In the genomic region with DNA sequence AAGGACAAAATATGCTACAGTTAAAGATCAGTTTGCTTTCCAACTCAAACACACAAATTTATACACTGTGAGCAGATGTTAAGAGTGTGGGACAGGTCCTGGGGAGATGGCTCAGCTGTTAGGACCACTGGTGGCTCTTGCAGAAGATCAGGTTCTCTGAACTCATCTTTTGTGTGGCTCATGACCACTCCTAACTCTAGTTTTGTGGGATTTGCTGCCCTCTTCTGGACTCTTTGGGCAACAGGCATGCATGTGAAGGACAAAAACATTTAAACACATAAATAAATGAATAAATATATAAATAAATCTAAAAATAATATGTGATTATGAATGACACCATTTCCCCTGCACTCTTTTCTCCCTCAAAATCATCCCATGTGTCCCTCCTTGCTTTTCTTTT, we compare ENCODE assay signal across 8 mouse cellular contexts. TPM values are rescaled to one million over a fixed set of nuclear protein-coding genes. Genes with fewer than 3 reads are reported as not detected.
A peak's percentile ranks its signal among the peaks of the same experiment; 100 is the strongest.
DNase-seq lines count a peak whose midpoint lies in the region; ATAC-seq lines count a peak whose summit lies in the region.
"Had no signal": no experiment of that assay in that cellular context is flagged by ENCODE, and none has a peak within 500 bp of the region (broad histone marks: within the 10 kb centered on the region; RNA-seq: fewer than 3 reads in every experiment).

No protein-coding gene starts in this region.

- no peak for ATAC-seq in hindbrain, embryonic 14.5 days (ENCODE audit: low FRiP score)
- no peak for ATAC-seq in hindbrain, embryonic 16.5 days
- ATAC-seq in megakaryocyte, adult 5-6 weeks (ENCODE audit: poor library complexity, severe bottlenecking), result peak; percentile 59; the same call in 1 of the 2 replicates

- H3K36me3 ChIP-seq in hindbrain, embryonic 14.5 days (replicated peaks; ENCODE audit: control insufficient read depth, insufficient read depth), result no peaks in the 10 kb centered on the region
- H3K36me3 ChIP-seq in hindbrain, embryonic 16.5 days (ENCODE audit: control insufficient read depth, insufficient read depth, low read length), result no peaks in the 10 kb centered on the region
- no peaks in the 10 kb centered on the region for H3K36me3 ChIP-seq in embryonic facial prominence, embryonic 10.5 days (replicated peaks)
- H3K36me3 ChIP-seq: embryonic facial prominence, embryonic 12.5 days had no signal

- H3K4me1 ChIP-seq in hindbrain, embryonic 14.5 days (replicated peaks; ENCODE audit: control insufficient read depth, insufficient read depth, low read length), result no peaks in the 10 kb centered on the region
- no peaks in the 10 kb centered on the region for H3K4me1 ChIP-seq in hindbrain, embryonic 16.5 days (ENCODE audit: control insufficient read depth, insufficient read depth, low read depth, low read length)
- H3K4me1 ChIP-seq in embryonic facial prominence, embryonic 10.5 days, result no peaks in the 10 kb centered on the region
- H3K4me1 ChIP-seq: embryonic facial prominence, embryonic 12.5 days had no signal

- no peaks in the 10 kb centered on the region for H3K9me3 ChIP-seq in hindbrain, embryonic 14.5 days (ENCODE audit: control insufficient read depth, low read length)
- H3K9me3 ChIP-seq in hindbrain, embryonic 16.5 days (ENCODE audit: control insufficient read depth, low read length), result no peaks in the 10 kb centered on the region
- 0 out of 2 replicates have a peak, but pooled peaks cover 3% of the 10 kb centered on the region for H3K9me3 ChIP-seq in embryonic facial prominence, embryonic 10.5 days
- H3K9me3 ChIP-seq: embryonic facial prominence, embryonic 12.5 days had no signal

- no peak overlapping the region for H3K4me2 ChIP-seq in hindbrain, embryonic 14.5 days (replicated peaks)
- no peak overlapping the region for H3K4me2 ChIP-seq in hindbrain, embryonic 16.5 days (ENCODE audit: low read length)
- H3K4me2 ChIP-seq: embryonic facial prominence, embryonic 12.5 days had no signal

- H3K27me3 ChIP-seq in hindbrain, embryonic 14.5 days (ENCODE audit: control insufficient read depth, insufficient read depth, low read length), result no peaks in the 10 kb centered on the region
- no peaks in the 10 kb centered on the region for H3K27me3 ChIP-seq in hindbrain, embryonic 16.5 days (replicated peaks; ENCODE audit: control insufficient read depth, insufficient read depth, low read length)
- H3K27me3 ChIP-seq in embryonic facial prominence, embryonic 10.5 days (replicated peaks; ENCODE audit: low read depth, poor library complexity, severe bottlenecking), result no peaks in the 10 kb centered on the region
- H3K27me3 ChIP-seq: embryonic facial prominence, embryonic 12.5 days had no signal

- H3K4me3 ChIP-seq in hindbrain, embryonic 14.5 days (replicated peaks; ENCODE audit: low read length), result no peak overlapping the region
- H3K4me3 ChIP-seq in hindbrain, embryonic 16.5 days (ENCODE audit: low read length), result no peak overlapping the region
- no peak overlapping the region for H3K4me3 ChIP-seq in embryonic facial prominence, embryonic 10.5 days
- H3K4me3 ChIP-seq: embryonic facial prominence, embryonic 12.5 days had no signal

- no peak overlapping the region for H3K9ac ChIP-seq in hindbrain, embryonic 14.5 days
- H3K9ac ChIP-seq in hindbrain, embryonic 16.5 days (ENCODE audit: low read depth, low read length), result no peak overlapping the region
- H3K9ac ChIP-seq: embryonic facial prominence, embryonic 12.5 days had no signal

- H3K27ac ChIP-seq in hindbrain, embryonic 14.5 days, result no peak overlapping the region
- H3K27ac ChIP-seq in hindbrain, embryonic 16.5 days (ENCODE audit: low read depth, low read length), result no peak overlapping the region
- no peak overlapping the region for H3K27ac ChIP-seq in embryonic facial prominence, embryonic 10.5 days (replicated peaks)
- H3K27ac ChIP-seq: embryonic facial prominence, embryonic 12.5 days had no signal

- DNase-seq in hindbrain, embryonic 14.5 days (ENCODE audit: low spot score), result peak; percentile 48
- peak; percentile 2 for DNase-seq in urinary bladder, postnatal 14 days (ENCODE audit: low spot score)
- DNase-seq in urinary bladder, adult 2 months (ENCODE audit: low spot score), result no peak
- DNase-seq in embryonic facial prominence, embryonic 10.5 days (ENCODE audit: low spot score), result peak; percentile 31
- DNase-seq in gastrocnemius, postnatal 25 days, result no peak

RNA-seq across cellular contexts. Expression of gene Zfp449, which starts 5.9 kb away (rescaled TPM):
- polyA plus RNA-seq in hindbrain, embryonic 14.5 days (2014; fragmentation: Nextera tagmentation; extraction: Ambion mirVana), result 5.0 and 7.8 TPM in 2 replicates
- 5.9 and 6.7 TPM in 2 replicates for polyA plus RNA-seq in hindbrain, embryonic 16.5 days (2015; fragmentation: Nextera tagmentation; extraction: Ambion mirVana)
- 3.9 and 4.0 TPM in 2 replicates for polyA plus RNA-seq in urinary bladder, adult 2 months (2012; rRNA removed)
- 7.8 and 8.0 TPM in 2 replicates for polyA plus RNA-seq in embryonic facial prominence, embryonic 10.5 days (2016; fragmentation: Nextera tagmentation; extraction: Ambion mirVana)
- total RNA-seq in megakaryocyte, adult 5-6 weeks (2015), result 0.45 and 0.89 TPM in 2 replicates
- 1.1 and 1.2 TPM in 2 replicates for total RNA-seq in megakaryocyte, adult 5-6 weeks (2017)
- total RNA-seq in gastrocnemius, postnatal 25 days (2021), result 1 to 10 TPM; 1.5 to 2.6 TPM

RNA-seq across cellular contexts. Expression of gene Smim10l2a, which starts 34.1 kb away (rescaled TPM):
- polyA plus RNA-seq in hindbrain, embryonic 14.5 days (2014; fragmentation: Nextera tagmentation; extraction: Ambion mirVana), result 30.2 and 34.4 TPM in 2 replicates
- 49.2 and 58.7 TPM in 2 replicates for polyA plus RNA-seq in hindbrain, embryonic 16.5 days (2015; fragmentation: Nextera tagmentation; extraction: Ambion mirVana)
- 1.1 and 1.5 TPM in 2 replicates for polyA plus RNA-seq in urinary bladder, adult 2 months (2012; rRNA removed)
- 5.3 and 6.7 TPM in 2 replicates for polyA plus RNA-seq in embryonic facial prominence, embryonic 10.5 days (2016; fragmentation: Nextera tagmentation; extraction: Ambion mirVana)
- not detected in 2 replicates for total RNA-seq in megakaryocyte, adult 5-6 weeks (2015)
- total RNA-seq in megakaryocyte, adult 5-6 weeks (2017), result 0.29 TPM in 1 of 2 replicates, not detected in the other
- total RNA-seq in gastrocnemius, postnatal 25 days (2021), result under 1 TPM in 1 of 2 experiments, not detected in 1; 0.11 TPM

Comparison
In these comparisons a context has a peak if more than half of its experiments do, and no peak if none do; other contexts are left out.
1. DNase-seq: peak in hindbrain, embryonic 14.5 days (single experiment), urinary bladder, postnatal 14 days (single experiment) and embryonic facial prominence, embryonic 10.5 days (single experiment); none in urinary bladder, adult 2 months (single experiment) and gastrocnemius, postnatal 25 days (single experiment).